Mouse (Mus musculus) megakaryocyte, embryonic 14.5 days (primary cell): ENCODE measurements around the gene Rpusd1.

ENCODE experiments used
- FLI1 ChIP-seq: IDR thresholded peaks from 2 replicates; pipeline ENCODE4 v1.6.1; 2012; ENCODE audit warnings: low read length, inconsistent platforms, mixed read lengths
- GATA1 ChIP-seq: IDR thresholded peaks from 3 replicates; pipeline ENCODE4 v1.6.1; 2012; ENCODE audit warnings: mixed read lengths, low read length, inconsistent platforms, borderline replicate concordance

- TF ChIP-seq GATA1 (no peak), FLI1 (no peak)
Observed at GRCm38 (mm10) chr17:25735246-25735645, 7.8 kb downstream of the Rpusd1 start.
